Mouse (Mus musculus) midbrain, postnatal 0 days (tissue): Measurements from ENCODE around the gene Gm44790. TPM values are rescaled to one million over a fixed set of nuclear protein-coding genes. Genes with fewer than 3 reads are reported as not detected.
A peak's percentile ranks its signal among the peaks of the same experiment; 100 is the strongest.

ENCODE experiments used
- ATAC-seq: fragments of 200-750 bp; cut with Nextera tagmentation; 2 replicates; pipeline ENCODE4 v1.8.0; 2017; ENCODE audit warnings: moderate number of reproducible peaks, mild to moderate bottlenecking, moderate TSS enrichment, moderate library complexity; ENCODE audit not compliant: low FRiP score
- DNase-seq: peaks from one replicate; pipeline ENCODE4 v3.0.0-alpha.2; 2015; ENCODE audit warnings: low spot score
- H3K27ac ChIP-seq: fragments of 300-500 bp; sonication (generic); 2 replicates; pipeline ENCODE4 v1.5.1; 2014; ENCODE audit warnings: low read depth, mild to moderate bottlenecking, low read length, mixed read lengths
- H3K27me3 ChIP-seq: fragments of 300-500 bp; sonication (generic); 2 replicates; pipeline ENCODE4 v1.6.1; 2014; ENCODE audit warnings: low read length, control low read depth, mixed read lengths; ENCODE audit not compliant: insufficient read depth
- H3K36me3 ChIP-seq: fragments of 300-500 bp; sonication (generic); 2 replicates; pipeline ENCODE4 v1.6.1; 2014; ENCODE audit warnings: low read length, control low read depth, mixed read lengths; ENCODE audit not compliant: insufficient read depth
- H3K4me1 ChIP-seq: fragments of 300-500 bp; sonication (generic); 2 replicates; pipeline ENCODE4 v1.6.1; 2014; ENCODE audit warnings: mild to moderate bottlenecking, control low read depth, antibody characterized with exemption, low read length, mixed read lengths; ENCODE audit not compliant: insufficient read depth
- H3K4me2 ChIP-seq: fragments of 300-500 bp; sonication (generic); 2 replicates; pipeline ENCODE4 v1.6.1; 2014; ENCODE audit warnings: low read depth, mild to moderate bottlenecking, low read length, mixed read lengths; ENCODE audit not compliant: poor library complexity, severe bottlenecking
- H3K4me3 ChIP-seq: fragments of 300-500 bp; sonication (generic); 2 replicates; pipeline ENCODE4 v1.5.1; 2014; ENCODE audit warnings: low read depth, mild to moderate bottlenecking, low read length, moderate library complexity
- H3K9ac ChIP-seq: fragments of 300-500 bp; sonication (generic); replicated peaks from 2 replicates; pipeline ENCODE4 v1.6.1; 2014; ENCODE audit warnings: mild to moderate bottlenecking, low read length, moderate library complexity, mixed read lengths; ENCODE audit not compliant: poor library complexity, severe bottlenecking
- H3K9me3 ChIP-seq: fragments of 300-500 bp; sonication (generic); 2 replicates; pipeline ENCODE4 v1.6.1; 2016; ENCODE audit warnings: low read length, control low read depth
- CTCF ChIP-seq: IDR thresholded peaks from 2 replicates; pipeline ENCODE4 v1.5.1; 2016; ENCODE audit warnings: antibody characterized with exemption, mild to moderate bottlenecking
- WGBS: fragments of 180-500 bp; shearing (Covaris S2); extraction: QIAGEN DNeasy Blood & Tissue Kit; methylation state at CpG from one replicate; pipeline ENCODE4 v1.1.7; 2014; 5-methylcytosine and 5-hydroxymethylcytosine counted together
- polyA plus RNA-seq: library from polyadenylated mRNA; unstranded; fragments of >200 nt; fragmentation: Nextera tagmentation; extraction: Ambion mirVana; gene quantifications from 2 replicates; pipeline ENCODE4 v1.2.1, GENCODE M21; 2015
- total RNA-seq: library from RNA; depleted of rRNA; stranded (reverse); fragments of >200 nt; gene quantifications from 2 replicates; pipeline ENCODE4 v1.2.3, GENCODE M21; 2014

Gm44790 gene
- total and polyA plus RNA-seq, 2 experiments from 2014 or later: 1.8 to 6.0 TPM

DNA sequence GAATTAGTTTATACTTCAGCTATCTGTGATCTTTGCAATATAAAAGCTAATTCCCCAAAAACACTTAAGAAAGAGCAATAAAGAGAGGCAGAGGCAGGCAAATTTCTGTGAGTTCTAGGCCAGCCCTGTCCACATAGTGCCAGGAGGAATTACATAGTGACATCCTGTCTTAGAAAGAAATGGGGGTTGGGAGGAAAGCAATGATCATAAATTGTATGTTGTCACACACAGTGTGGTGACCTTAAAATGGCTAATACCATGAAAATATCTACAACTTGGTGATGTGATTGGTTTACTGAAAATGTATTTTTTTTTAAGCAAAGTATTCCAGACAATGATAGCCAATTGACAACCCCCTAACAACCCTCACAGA, 53.3 kb downstream of the Gm44790 start:
- no peaks in the 10 kb centered on the region for H3K36me3 ChIP-seq
- H3K4me3 ChIP-seq: no peak overlapping the region
- DNase-seq: no peak
- H3K27ac ChIP-seq: peak overlapping the region; percentile 57
- H3K27me3 ChIP-seq: no peaks in the 10 kb centered on the region
- no peak overlapping the region for H3K9ac ChIP-seq
- H3K9me3 ChIP-seq: no peaks in the 10 kb centered on the region
- no peaks in the 10 kb centered on the region for H3K4me1 ChIP-seq
- no peak for ATAC-seq
- no peak overlapping the region for H3K4me2 ChIP-seq
- no peak for TF ChIP-seq CTCF

DNA sequence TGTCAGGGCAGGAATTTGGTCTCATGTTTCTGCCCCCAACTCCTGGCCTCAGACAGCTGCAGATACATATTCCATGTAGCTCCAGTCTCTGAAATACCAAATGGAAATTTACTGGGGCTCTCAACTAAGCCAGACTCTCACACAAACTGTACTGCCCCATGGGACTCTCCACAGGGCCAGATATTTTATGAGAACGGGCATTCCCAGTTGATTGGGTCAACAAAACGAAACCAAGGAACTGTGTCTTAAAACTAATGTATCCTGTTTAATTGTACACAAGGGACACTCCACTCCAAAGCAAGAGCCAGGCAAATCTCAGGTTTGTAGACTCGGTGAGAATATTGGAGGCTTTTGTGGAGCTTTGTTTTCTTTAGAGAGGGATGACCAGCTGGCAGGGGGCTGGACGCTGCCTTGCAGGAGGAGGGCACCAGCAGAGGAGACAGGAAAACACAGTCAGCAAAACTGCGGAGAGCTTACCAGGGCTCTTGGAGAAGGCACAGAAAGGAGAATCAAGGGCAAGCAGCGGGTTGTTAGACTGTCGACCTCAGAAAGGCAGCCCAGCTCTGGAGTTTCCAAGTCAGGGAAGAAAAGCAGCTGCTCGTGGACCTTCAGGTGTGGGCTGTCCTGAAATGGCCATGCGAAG, 53.9 kb downstream of the Gm44790 start:
- ATAC-seq: no peak

DNA sequence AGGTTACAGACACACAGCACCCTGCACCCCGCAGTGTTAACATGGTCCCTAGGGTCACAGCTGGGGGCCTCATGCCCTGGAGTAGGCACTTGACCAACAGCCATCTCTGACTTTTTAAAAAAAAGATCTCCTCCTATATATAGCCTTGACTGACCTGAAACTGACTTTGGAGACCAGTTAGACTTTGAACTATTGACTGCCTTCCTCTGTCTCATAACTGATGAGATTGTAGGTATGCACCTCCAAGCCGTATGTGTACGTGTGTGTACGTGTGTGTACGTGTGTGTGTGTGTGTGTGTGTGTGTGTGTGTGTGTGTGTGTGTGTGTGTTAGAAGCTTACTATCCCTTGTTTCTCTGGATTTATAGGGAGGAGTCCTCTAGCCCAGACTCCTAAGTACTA, 55.4 kb downstream of the Gm44790 start:
- DNase-seq (no peak), ATAC-seq (no peak)
- 94% methylated on average over 5 of the region's 5 CpGs for WGBS
- Histone ChIP-seq H3K4me2 (no peak overlapping the region), H3K27me3 (no peaks in the 10 kb centered on the region), H3K27ac (no peak overlapping the region), H3K9ac (no peak overlapping the region), H3K9me3 (no peaks in the 10 kb centered on the region), H3K4me1 (no peaks in the 10 kb centered on the region), H3K4me3 (no peak overlapping the region), H3K36me3 (no peaks in the 10 kb centered on the region)
- TF ChIP-seq CTCF: no peak

More for the DNA sequence above, 53.9 kb downstream of the Gm44790 start:
- TF ChIP-seq CTCF: no peak
- Histone ChIP-seq H3K9me3 (no peaks in the 10 kb centered on the region), H3K4me1 (no peaks in the 10 kb centered on the region), H3K27me3 (no peaks in the 10 kb centered on the region), H3K4me2 (peak overlapping the region; percentile 9; the same call in 1 of the 2 replicates), H3K27ac (peak overlapping the region; percentile 57), H3K36me3 (no peaks in the 10 kb centered on the region), H3K4me3 (no peak overlapping the region), H3K9ac (no peak overlapping the region; the same call in 1 of the 2 replicates)
- no peak for DNase-seq
- 33% methylated on average over 9 of the region's 9 CpGs for WGBS

GRCm38 (mm10) chr6:86485943-86486640, 59.6 kb downstream of the Gm44790 start:
- DNase-seq: peak; percentile 42
- Histone ChIP-seq H3K9me3 (no peaks in the 10 kb centered on the region), H3K4me1 (peaks cover 10% of the 10 kb centered on the region), H3K36me3 (no peaks in the 10 kb centered on the region), H3K27ac (no peak overlapping the region), H3K4me3 (no peak overlapping the region), H3K4me2 (no peak overlapping the region), H3K9ac (no peak overlapping the region), H3K27me3 (no peaks in the 10 kb centered on the region)
- TF ChIP-seq CTCF: no peak
- no peak for ATAC-seq
- 51% methylated on average over 5 of the region's 7 CpGs for WGBS

- no peaks in the 10 kb centered on the region for H3K27me3 ChIP-seq
- no peaks in the 10 kb centered on the region for H3K36me3 ChIP-seq
- peak overlapping the region; percentile 60 for H3K9ac ChIP-seq
- 5% methylated on average over 24 of the region's 24 CpGs for WGBS
- peak overlapping the region; percentile 6; the same call in 1 of the 2 replicates for H3K4me3 ChIP-seq
- no peaks in the 10 kb centered on the region for H3K9me3 ChIP-seq
- peak; percentile 89 for DNase-seq
- peak; percentile 50 for TF ChIP-seq CTCF
- H3K27ac ChIP-seq: peak overlapping the region; percentile 91
- H3K4me2 ChIP-seq: peak overlapping the region; percentile 39
- peaks cover 10% of the 10 kb centered on the region for H3K4me1 ChIP-seq
- peak; percentile 92 for ATAC-seq
Observed at GRCm38 (mm10) chr6:86487358-86488148, 61.1 kb downstream of the Gm44790 start.
